Mouse (Mus musculus) frontal cortex, postnatal 25 days (tissue): Measurements from ENCODE around the gene Mogat1.
"Not testable (repeated sequence)": the region's sequence is repeated elsewhere in the genome, so short reads cannot be mapped to it uniquely, and the experiment has no call there.

Source experiments
- DNase-seq, 2 experiments: peaks; one replicate each; pipeline ENCODE4 v3.0.0; 2022; ENCODE audit warnings: low spot score in 2 of 2

Gene Mogat1

GRCm38 (mm10) chr1:78510862-78511261 is at the start of gene Mogat1:
Gene Mogat1, plus strand, starts transcription at chr1:78510991.
- no peak for DNase-seq

GRCm38 (mm10) chr1:78472441-78472840 is 38.4 kb upstream of the Mogat1 start:
- DNase-seq = no peak

GRCm38 (mm10) chr1:78483430-78483829 is 27.4 kb upstream of the Mogat1 start:
- DNase-seq = no peak

- DNase-seq = no peak
Observed at GRCm38 (mm10) chr1:78484361-78484760, 26.4 kb upstream of the Mogat1 start.

GRCm38 (mm10) chr1:78488427-78488751 is 22.4 kb upstream of the Mogat1 start:
- DNase-seq = no peak

GRCm38 (mm10) chr1:78488752-78489492 is 21.9 kb upstream of the Mogat1 start, which contains the start of gene Farsb:
Gene Farsb, minus strand, starts transcription at chr1:78488897.
- peak; percentile 81 to 85 for DNase-seq

- DNase-seq = no peak
Observed at GRCm38 (mm10) chr1:78490143-78490542, 20.6 kb upstream of the Mogat1 start.

GRCm38 (mm10) chr1:78501036-78501435 is 9.8 kb upstream of the Mogat1 start:
- DNase-seq = no peak

GRCm38 (mm10) chr1:78501856-78502255 is 8.9 kb upstream of the Mogat1 start:
- not testable (repeated sequence) for DNase-seq

- DNase-seq = no peak
Observed at GRCm38 (mm10) chr1:78502527-78502926, 8.3 kb upstream of the Mogat1 start.

- DNase-seq = no peak
Observed at GRCm38 (mm10) chr1:78507137-78507536, 3.7 kb upstream of the Mogat1 start.

- DNase-seq = no peak
Observed at GRCm38 (mm10) chr1:78511621-78512160, 900 bp downstream of the Mogat1 start, which contains the start of gene BC035947. Gene BC035947, minus strand, starts transcription at chr1:78512158.

GRCm38 (mm10) chr1:78512756-78513155 is 2.0 kb downstream of the Mogat1 start:
- no peak for DNase-seq

- no peak for DNase-seq
Observed at GRCm38 (mm10) chr1:78518907-78519306, 8.1 kb downstream of the Mogat1 start.

- peak; percentile 61 to 69 for DNase-seq
Observed at GRCm38 (mm10) chr1:78525189-78525886, 14.5 kb downstream of the Mogat1 start.

- DNase-seq = no peak
Observed at GRCm38 (mm10) chr1:78528356-78528755, 17.6 kb downstream of the Mogat1 start.

- DNase-seq = no peak
Observed at GRCm38 (mm10) chr1:78529011-78529410, 18.2 kb downstream of the Mogat1 start.

GRCm38 (mm10) chr1:78530500-78531215 is 19.9 kb downstream of the Mogat1 start:
- no peak for DNase-seq

GRCm38 (mm10) chr1:78532184-78532800 is 21.5 kb downstream of the Mogat1 start:
- no peak for DNase-seq

- no peak for DNase-seq
Observed at GRCm38 (mm10) chr1:78534428-78535150, 23.8 kb downstream of the Mogat1 start.
